Mouse (Mus musculus) bone marrow, adult 2 months (tissue): ENCODE measurements around the gene Nudt9.

Source experiments
- CTCF ChIP-seq: fragments of 200-500 bp; IDR thresholded peaks from 2 replicates; pipeline ENCODE4 v1.5.1; 2011; ENCODE audit warnings: low read length, control low read depth; ENCODE audit not compliant: control insufficient read depth, insufficient read depth
- POLR2A ChIP-seq: fragments of 200-500 bp; IDR thresholded peaks from 2 replicates; pipeline ENCODE4 v1.6.1; 2011; ENCODE audit warnings: low read depth, mild to moderate bottlenecking, control low read depth, low read length, borderline replicate concordance; ENCODE audit not compliant: control insufficient read depth

GRCm38 (mm10) chr5:104047200-104048105 lies 1.3 kb downstream of the Nudt9 start:
- TF ChIP-seq CTCF, result no peak
- no peak for TF ChIP-seq POLR2A
